Mouse (Mus musculus): ENCODE data around the gene Kcnmb4.
A peak's percentile ranks its signal among the peaks of the same experiment; 100 is the strongest.

Kcnmb4 gene

GRCm38 (mm10) chr10:116473759-116474549 lies at the start of gene Kcnmb4:
Gene Kcnmb4, minus strand, starts transcription at chr10:116473878.
- peak; percentile 65 for DNase-seq (ENCODE audit: extremely low spot score, low spot score)

GRCm38 (mm10) chr10:116519588-116519987 lies 45.9 kb upstream of the Kcnmb4 start:
- no peak for DNase-seq (ENCODE audit: extremely low spot score, low spot score)

GRCm38 (mm10) chr10:116515590-116515989 lies 41.9 kb upstream of the Kcnmb4 start:
- DNase-seq (ENCODE audit: extremely low spot score, low spot score) = no peak

GRCm38 (mm10) chr10:116515158-116515557 lies 41.5 kb upstream of the Kcnmb4 start:
- no peak for DNase-seq (ENCODE audit: extremely low spot score, low spot score)

GRCm38 (mm10) chr10:116513254-116513635 lies 39.6 kb upstream of the Kcnmb4 start:
- DNase-seq (ENCODE audit: extremely low spot score, low spot score) = no peak

- DNase-seq (ENCODE audit: extremely low spot score, low spot score) = no peak
Observed at GRCm38 (mm10) chr10:116512521-116513253, 39.0 kb upstream of the Kcnmb4 start.

GRCm38 (mm10) chr10:116505303-116506014 lies 31.8 kb upstream of the Kcnmb4 start:
- DNase-seq (ENCODE audit: extremely low spot score, low spot score) = no peak

- no peak for DNase-seq (ENCODE audit: extremely low spot score, low spot score)
Observed at GRCm38 (mm10) chr10:116492768-116493167, 19.1 kb upstream of the Kcnmb4 start.

- no peak for DNase-seq (ENCODE audit: extremely low spot score, low spot score)
Observed at GRCm38 (mm10) chr10:116486895-116487747, 13.4 kb upstream of the Kcnmb4 start.

- DNase-seq (ENCODE audit: extremely low spot score, low spot score) = no peak
Observed at GRCm38 (mm10) chr10:116481917-116482316, 8.2 kb upstream of the Kcnmb4 start.

- DNase-seq (ENCODE audit: extremely low spot score, low spot score) = no peak
Observed at GRCm38 (mm10) chr10:116480988-116481387, 7.3 kb upstream of the Kcnmb4 start.

- no peak for DNase-seq (ENCODE audit: extremely low spot score, low spot score)
Observed at GRCm38 (mm10) chr10:116476559-116476958, 2.9 kb upstream of the Kcnmb4 start.

GRCm38 (mm10) chr10:116475725-116476124 lies 2.0 kb upstream of the Kcnmb4 start:
- DNase-seq (ENCODE audit: extremely low spot score, low spot score) = no peak

- DNase-seq (ENCODE audit: extremely low spot score, low spot score) = peak; percentile 82
Observed at GRCm38 (mm10) chr10:116473071-116473758, 463 bp downstream of the Kcnmb4 start.

GRCm38 (mm10) chr10:116472579-116472978 lies 1.1 kb downstream of the Kcnmb4 start:
- no peak for DNase-seq (ENCODE audit: extremely low spot score, low spot score)

- DNase-seq (ENCODE audit: extremely low spot score, low spot score) = no peak
Observed at GRCm38 (mm10) chr10:116470306-116470925, 3.3 kb downstream of the Kcnmb4 start.

GRCm38 (mm10) chr10:116468094-116468493 lies 5.6 kb downstream of the Kcnmb4 start:
- DNase-seq (ENCODE audit: extremely low spot score, low spot score) = no peak

- DNase-seq (ENCODE audit: extremely low spot score, low spot score) = no peak
Observed at GRCm38 (mm10) chr10:116463753-116464345, 9.8 kb downstream of the Kcnmb4 start.

GRCm38 (mm10) chr10:116461443-116461842 lies 12.2 kb downstream of the Kcnmb4 start:
- peak; percentile 30 for DNase-seq (ENCODE audit: extremely low spot score, low spot score)

GRCm38 (mm10) chr10:116458786-116459185 lies 14.9 kb downstream of the Kcnmb4 start:
- no peak for DNase-seq (ENCODE audit: extremely low spot score, low spot score)

All from neural tube, embryonic 10.5 days (tissue).